Mouse (Mus musculus): ENCODE measurements around the gene Dapk1. TPM values are rescaled to one million over a fixed set of nuclear protein-coding genes. Genes with fewer than 3 reads are reported as not detected.

The Dapk1 gene
- total RNA-seq, 2 experiments from 2014 or later, result 27.7 to 30.2 TPM

DNA sequence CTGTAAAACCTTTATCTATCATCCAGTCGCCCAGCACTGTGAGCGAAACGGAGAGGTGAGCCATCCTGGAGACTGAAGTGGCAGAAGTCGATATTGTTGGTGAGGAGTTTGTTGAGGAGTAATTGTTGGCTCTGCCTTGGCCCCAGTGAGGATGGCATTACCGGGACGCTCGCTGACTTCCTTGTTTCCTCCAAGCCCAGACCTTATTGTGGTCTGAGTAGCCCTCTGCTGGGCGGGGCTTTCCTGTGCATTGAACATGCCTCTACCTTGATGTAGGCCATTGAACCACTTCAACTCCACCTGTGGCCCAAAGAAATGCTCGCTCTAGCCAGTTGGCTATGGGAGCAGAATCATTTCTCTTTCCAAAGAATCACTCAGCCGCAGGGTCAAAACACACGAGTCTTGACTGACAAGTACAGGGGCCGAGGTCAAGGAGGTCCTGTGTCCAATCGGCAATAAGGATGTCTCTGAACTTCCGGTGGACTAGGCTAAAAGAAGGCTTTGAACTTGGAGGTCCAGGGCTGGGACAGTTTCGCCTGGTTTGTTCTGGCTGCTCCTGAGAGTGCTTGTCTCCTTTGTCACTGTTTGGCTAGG, 13.4 kb downstream of the Dapk1 start:
- DNase-seq, result peak in 1 of 2 experiments; percentile 14

DNA sequence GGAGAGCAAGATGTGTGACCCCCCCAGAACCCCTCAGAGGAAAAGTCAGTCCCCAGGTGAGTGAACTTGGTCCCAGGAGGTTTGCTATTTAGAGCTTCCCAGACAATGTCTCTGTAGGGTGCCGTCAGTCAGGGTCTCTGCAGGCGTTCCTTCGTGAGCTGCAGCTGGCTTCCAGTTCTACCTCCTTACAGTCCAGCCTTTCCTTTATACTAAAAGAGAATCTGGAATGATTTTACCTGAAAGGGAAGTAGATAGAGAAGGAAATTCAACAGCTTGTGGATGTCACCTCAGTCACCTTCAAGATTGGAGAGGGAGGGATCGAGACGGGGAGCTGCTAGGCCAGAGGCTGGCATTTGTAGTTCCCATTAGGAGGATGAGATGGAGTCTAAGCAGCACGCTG, 14.3 kb downstream of the Dapk1 start:
- DNase-seq, result no peak

GRCm38 (mm10) chr13:60618287-60618686, 16.5 kb downstream of the Dapk1 start:
- DNase-seq, result no peak

- DNase-seq, result peak in 1 of 2 experiments; percentile 64
Observed at GRCm38 (mm10) chr13:60619723-60620122, 18.0 kb downstream of the Dapk1 start.

- no peak for DNase-seq
Observed at GRCm38 (mm10) chr13:60621411-60621965, 19.7 kb downstream of the Dapk1 start.

DNA sequence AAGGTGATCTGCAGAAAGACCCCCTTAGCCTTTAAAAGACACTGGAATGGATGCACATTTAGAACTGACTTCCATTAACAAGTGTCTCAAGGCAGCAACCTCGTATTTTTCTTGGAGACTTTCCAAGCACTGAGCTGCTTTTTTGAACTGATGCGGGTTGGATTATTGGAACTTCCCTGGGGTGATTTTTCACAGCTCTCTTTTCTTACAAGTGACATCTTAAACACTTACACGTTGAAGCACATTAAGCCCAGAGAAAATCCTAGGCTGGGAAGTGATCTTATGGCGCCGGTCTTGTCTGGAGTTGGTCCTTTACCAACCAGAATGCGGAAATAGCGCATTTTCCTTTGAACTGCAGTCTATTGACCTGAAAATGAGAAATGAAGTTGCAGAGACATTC, 23.8 kb downstream of the Dapk1 start:
- no peak for DNase-seq

DNA sequence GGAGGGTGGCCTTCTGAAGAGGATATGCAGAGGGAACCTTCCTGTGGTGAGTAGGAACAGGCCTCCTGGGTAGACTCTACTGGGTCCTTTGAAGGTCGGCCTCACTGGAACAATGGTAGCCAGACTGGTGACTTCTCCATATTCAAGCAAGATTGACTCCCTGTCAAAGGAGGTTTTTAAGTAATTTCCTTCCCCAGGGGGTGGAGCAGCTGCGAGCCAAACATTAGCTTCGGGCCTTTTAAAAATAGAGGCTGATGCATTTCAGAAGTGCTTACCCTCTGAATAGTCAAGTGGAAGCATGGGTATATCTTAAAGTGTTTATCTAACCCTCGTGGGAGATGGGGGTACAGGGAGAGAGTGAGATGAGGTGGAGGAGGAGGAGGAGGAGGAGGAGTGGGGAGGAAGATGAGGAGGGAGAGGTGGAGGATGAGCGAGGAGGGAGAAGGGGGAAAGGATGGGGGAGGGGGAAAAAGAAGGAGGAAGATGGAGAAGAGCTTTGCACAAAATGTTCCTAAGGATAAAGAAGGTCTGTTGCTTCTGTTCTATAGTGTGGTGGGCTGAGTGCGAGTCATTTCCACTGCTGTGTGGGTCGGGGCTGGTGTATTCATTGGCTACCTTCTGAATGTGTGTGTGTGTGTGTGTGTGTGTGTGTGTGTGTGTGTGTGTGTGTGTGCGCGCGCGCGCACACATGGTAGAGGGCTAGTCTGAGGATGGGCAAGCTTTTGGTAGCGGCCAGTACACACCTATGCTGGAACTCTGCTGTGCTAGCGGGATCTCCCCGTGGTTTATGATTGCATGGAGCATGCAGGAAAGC, 26.3 kb downstream of the Dapk1 start:
- no peak for DNase-seq

DNA sequence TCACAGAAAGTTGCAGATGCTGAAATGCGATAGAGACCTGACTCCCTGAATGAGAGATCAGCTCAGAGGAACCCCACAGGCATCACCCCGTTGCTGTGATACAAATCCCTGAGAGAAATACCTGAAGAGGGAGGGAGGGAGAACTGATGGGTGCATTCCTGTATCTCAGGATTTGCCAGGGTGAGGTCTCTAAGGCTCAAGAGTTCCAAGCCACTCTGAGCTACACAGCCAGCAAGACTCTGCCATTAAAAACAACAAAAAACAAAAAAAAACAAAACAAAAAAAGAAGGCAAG, 26.9 kb downstream of the Dapk1 start:
- no peak for DNase-seq

GRCm38 (mm10) chr13:60629419-60629818, 27.7 kb downstream of the Dapk1 start:
- DNase-seq, result no peak

DNA sequence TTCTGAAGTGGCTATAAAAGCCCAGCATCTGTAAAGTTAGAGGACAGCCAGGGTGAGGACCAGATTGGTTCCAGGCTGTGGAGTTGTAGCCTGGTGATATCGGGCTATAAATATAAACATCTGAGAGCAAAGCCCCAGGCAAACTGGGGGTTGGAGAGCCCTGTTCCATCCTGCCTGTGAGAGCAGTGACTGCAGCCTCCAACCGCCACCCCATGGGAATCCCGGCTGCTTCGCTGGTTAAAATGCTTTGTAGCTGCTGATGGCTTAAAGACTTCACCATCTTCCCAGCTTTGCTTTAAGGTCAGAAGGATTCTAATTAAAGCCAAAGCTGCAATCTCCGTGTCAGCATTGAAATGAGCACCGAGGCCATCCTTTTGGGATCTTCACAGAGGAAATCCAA, 32.2 kb downstream of the Dapk1 start:
- DNase-seq, result peak in 1 of 2 experiments; percentile 39

DNA sequence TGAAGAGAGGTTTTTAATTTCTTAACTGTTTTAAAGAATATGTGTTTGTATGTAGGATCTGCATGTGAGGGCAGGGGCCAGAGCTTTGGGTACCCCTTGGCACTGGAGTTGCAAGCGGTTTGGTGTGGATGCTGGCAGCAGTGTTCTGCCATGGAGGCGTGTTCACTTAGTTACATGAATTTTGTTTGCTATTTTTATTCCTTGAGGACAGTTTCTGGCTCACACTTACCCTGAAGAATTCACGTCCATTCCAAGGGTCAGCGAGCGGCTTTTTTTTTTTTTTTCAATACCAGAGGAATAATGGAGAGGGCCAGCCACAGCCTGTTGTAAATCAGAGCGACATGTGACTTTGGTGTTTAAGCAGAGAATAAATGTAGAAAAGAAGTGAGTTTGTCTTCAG, 33.9 kb downstream of the Dapk1 start:
- peak in 1 of 2 experiments; percentile 57 for DNase-seq

DNA sequence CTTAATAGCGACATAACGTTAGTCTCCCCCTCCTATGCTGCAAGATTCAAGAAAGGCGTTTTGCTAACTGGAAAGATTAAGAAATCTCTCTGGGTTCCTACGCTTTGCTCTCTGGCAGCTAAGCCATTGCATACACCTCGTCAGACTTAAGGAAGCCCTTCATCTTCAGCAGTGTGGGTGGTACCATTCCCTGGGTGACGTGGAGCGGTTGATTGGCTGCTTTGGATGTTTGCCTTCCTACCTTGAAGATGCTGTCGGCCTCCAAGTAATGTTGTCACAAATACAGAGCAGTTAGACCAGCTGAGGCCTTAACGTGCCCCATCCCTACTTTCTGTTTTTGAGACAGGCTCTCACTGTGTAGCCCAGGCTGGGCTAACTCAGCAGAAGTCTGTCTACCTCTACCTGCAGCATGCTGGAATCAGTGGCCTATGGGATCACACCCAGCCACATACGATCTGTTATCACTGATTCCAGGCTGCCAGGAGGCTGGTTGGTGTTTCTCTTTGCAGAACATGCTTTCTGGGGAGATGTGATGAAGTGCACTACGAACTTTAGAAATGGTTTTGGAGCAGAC, 37.8 kb downstream of the Dapk1 start:
- no peak for DNase-seq

DNA sequence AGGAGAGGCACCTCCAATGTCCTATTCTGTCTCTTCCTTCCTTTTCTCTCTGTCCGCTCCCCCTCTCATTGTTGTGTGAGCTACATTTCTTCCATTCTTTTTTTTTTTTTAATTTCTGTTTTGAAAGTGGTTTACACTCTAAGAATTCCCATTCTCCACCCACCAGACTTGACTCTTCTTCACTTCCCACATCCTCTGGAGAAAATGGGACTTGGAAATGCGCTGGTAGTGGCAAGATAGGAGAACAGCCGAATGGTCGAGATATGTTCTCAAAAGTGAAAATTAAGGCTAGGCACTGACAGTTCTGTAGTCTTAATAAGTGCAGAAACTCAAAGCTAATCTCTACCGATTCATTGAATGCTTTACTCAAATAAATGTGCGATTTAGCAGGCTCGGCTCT, 38.7 kb downstream of the Dapk1 start:
- DNase-seq, result no peak

- peak; percentile 55 to 67 for DNase-seq
Observed at GRCm38 (mm10) chr13:60644457-60644889, 42.7 kb downstream of the Dapk1 start.

- DNase-seq, result no peak
Observed at GRCm38 (mm10) chr13:60646791-60647190, 45.0 kb downstream of the Dapk1 start.

GRCm38 (mm10) chr13:60648350-60648749, 46.6 kb downstream of the Dapk1 start:
- DNase-seq, result no peak

- no peak for DNase-seq
Observed at GRCm38 (mm10) chr13:60650000-60650399, 48.3 kb downstream of the Dapk1 start.

- DNase-seq, result peak; percentile 70 to 80
Observed at GRCm38 (mm10) chr13:60654017-60654565, 52.3 kb downstream of the Dapk1 start.

DNA sequence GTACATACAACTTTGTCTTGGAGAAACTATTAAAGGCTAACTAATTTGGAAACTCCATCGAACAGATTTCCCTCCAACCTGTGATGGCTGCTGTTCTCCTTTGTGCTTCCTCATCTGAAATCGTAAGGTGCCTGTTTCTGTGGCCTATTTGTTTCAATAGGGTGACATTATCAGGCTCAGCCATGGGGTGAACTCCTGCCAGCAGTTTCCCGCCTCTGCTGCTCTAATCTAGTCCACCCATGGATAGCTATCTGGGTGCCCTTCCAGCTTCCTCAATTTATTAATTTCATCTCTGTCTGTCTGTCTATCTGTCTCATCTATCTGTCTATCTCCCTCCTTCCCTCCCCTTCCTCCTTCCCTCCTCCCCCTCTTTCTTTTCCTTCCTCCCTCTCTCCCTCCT, 53.5 kb downstream of the Dapk1 start:
- DNase-seq, result no peak

GRCm38 (mm10) chr13:60659600-60659999, 57.9 kb downstream of the Dapk1 start:
- peak; percentile 62 to 75 for DNase-seq

- peak; percentile 51 to 67 for DNase-seq
Observed at GRCm38 (mm10) chr13:60660056-60660455, 58.3 kb downstream of the Dapk1 start.

GRCm38 (mm10) chr13:60660711-60661261, 59.0 kb downstream of the Dapk1 start:
- peak in 1 of 2 experiments; percentile 63 for DNase-seq
